Mouse (Mus musculus): ENCODE results near the gene Stk32b.

GRCm38 (mm10) chr5:37457191-37457590 is 259.8 kb downstream of the Stk32b start:
- TF ChIP-seq GATA1 (IDR thresholded peaks at IDR 0.05; ENCODE audit: borderline replicate concordance, low read length) (no peak), FLI1 (IDR thresholded peaks at IDR 0.05; ENCODE audit: low read length) (no peak)
